Mouse (Mus musculus): ENCODE results near the gene Cntn5. TPM values are rescaled to one million over a fixed set of nuclear protein-coding genes. Genes with fewer than 3 reads are reported as not detected.
A peak's percentile ranks its signal among the peaks of the same experiment; 100 is the strongest.

Gene Cntn5
- total and polyA plus RNA-seq, 2 experiments from 2014 or later = 17.6 TPM

DNA sequence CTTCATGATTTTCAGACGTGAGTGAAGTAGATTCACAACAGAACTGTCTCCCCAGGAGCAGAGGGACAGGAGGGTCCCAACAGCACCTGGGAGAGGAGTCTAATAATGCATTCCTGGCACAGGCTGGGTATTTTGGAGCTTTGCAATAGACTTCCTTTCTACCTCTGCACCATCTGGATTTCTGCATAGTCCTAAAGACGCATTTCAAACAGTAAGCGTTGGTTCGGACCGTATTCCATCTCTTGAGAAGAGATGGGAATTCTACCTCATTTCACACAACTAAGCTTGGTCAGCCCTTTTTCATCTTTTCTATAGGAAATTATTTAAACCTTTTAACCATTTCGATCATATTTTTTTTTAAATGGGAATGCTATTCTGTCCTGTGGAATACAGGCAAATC is 635.7 kb downstream of the Cntn5 start:
- no peaks in the 10 kb centered on the region for H3K9me3 ChIP-seq (ENCODE audit: low read length)
- H3K4me2 ChIP-seq (ENCODE audit: low read depth, low read length) = no peak overlapping the region
- H3K4me3 ChIP-seq (ENCODE audit: low read length) = no peak overlapping the region
- no peak for DNase-seq (ENCODE audit: low spot score)
- no peaks in the 10 kb centered on the region for H3K36me3 ChIP-seq (ENCODE audit: insufficient read depth, low read length)
- TF ChIP-seq CTCF (IDR thresholded peaks at IDR 0.05; ENCODE audit: low read depth) = no peak
- H3K27ac ChIP-seq = peak overlapping the region; percentile 15; the same call in 1 of the 2 replicates
- WGBS = 49% methylated on average over 6 of the region's 6 CpGs
- no peak for ATAC-seq
- H3K4me1 ChIP-seq (ENCODE audit: insufficient read depth, low read length) = no peaks in the 10 kb centered on the region
- no peaks in the 10 kb centered on the region for H3K27me3 ChIP-seq (ENCODE audit: insufficient read depth, low read length)
- H3K9ac ChIP-seq (replicated peaks; ENCODE audit: low read length) = no peak overlapping the region

DNA sequence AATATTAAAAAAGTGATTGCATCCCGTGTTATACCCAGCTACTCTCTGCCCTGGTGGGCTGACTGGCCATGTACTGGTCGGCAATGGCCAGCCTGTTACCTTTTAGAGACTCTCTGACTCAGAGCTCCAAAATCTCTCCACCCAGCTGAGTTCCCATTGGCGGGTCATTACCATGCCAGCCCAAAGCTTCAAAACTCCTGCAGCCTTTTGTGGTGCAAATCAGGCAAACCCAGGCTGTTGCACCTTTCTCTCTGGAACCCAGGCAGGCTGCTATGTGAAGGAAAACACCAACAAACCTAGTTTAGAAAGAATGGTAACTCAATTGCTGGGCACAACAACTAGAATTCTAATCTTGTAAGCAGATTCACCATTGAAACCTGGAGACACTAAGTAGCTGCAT is 639.0 kb downstream of the Cntn5 start:
- 43% methylated on average over 3 of the region's 3 CpGs for WGBS
- no peaks in the 10 kb centered on the region for H3K4me1 ChIP-seq (ENCODE audit: insufficient read depth, low read length)
- no peak overlapping the region for H3K4me2 ChIP-seq (ENCODE audit: low read depth, low read length)
- no peaks in the 10 kb centered on the region for H3K36me3 ChIP-seq (ENCODE audit: insufficient read depth, low read length)
- DNase-seq (ENCODE audit: low spot score) = no peak
- no peak overlapping the region for H3K27ac ChIP-seq
- ATAC-seq = no peak
- no peak overlapping the region for H3K9ac ChIP-seq (replicated peaks; ENCODE audit: low read length)
- no peak overlapping the region for H3K4me3 ChIP-seq (ENCODE audit: low read length)
- H3K27me3 ChIP-seq (ENCODE audit: insufficient read depth, low read length) = no peaks in the 10 kb centered on the region
- no peaks in the 10 kb centered on the region for H3K9me3 ChIP-seq (ENCODE audit: low read length)
- TF ChIP-seq CTCF (IDR thresholded peaks at IDR 0.05; ENCODE audit: low read depth) = no peak

DNA sequence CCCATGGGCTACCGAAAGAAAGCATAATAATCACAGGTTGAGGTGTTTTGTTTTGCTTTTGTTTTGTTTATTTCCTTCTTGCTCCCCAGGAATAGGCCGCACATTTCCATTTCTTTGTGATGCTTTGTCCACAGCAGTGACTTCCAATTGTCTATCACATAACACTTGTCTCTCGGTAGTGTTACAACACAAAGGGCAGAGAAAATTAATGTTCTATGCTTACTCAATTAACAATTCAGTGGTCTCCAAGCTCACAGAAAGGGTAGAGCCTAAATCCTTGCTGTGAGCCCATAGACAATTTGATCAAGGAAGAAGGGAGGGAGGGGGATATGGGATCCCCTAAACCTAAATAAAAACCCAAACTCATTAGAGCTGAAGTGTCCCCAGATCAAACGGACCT is 671.2 kb downstream of the Cntn5 start:
- Histone ChIP-seq H3K36me3 (ENCODE audit: insufficient read depth, low read length) (no peaks in the 10 kb centered on the region), H3K27ac (no peak overlapping the region), H3K9ac (replicated peaks; ENCODE audit: low read length) (no peak overlapping the region), H3K27me3 (ENCODE audit: insufficient read depth, low read length) (no peaks in the 10 kb centered on the region), H3K4me3 (ENCODE audit: low read length) (no peak overlapping the region), H3K4me1 (ENCODE audit: insufficient read depth, low read length) (no peaks in the 10 kb centered on the region), H3K9me3 (ENCODE audit: low read length) (peaks cover 5% of the 10 kb centered on the region), H3K4me2 (ENCODE audit: low read depth, low read length) (no peak overlapping the region)
- 35% methylated on average over 4 of the region's 4 CpGs for WGBS
- ATAC-seq = no peak
- DNase-seq (ENCODE audit: low spot score) = no peak
- TF ChIP-seq CTCF (IDR thresholded peaks at IDR 0.05; ENCODE audit: low read depth) = no peak

- Histone ChIP-seq H3K9ac (replicated peaks; ENCODE audit: low read length) (no peak overlapping the region), H3K4me3 (ENCODE audit: low read length) (no peak overlapping the region), H3K9me3 (ENCODE audit: low read length) (no peaks in the 10 kb centered on the region), H3K4me1 (ENCODE audit: insufficient read depth, low read length) (no peaks in the 10 kb centered on the region), H3K27me3 (ENCODE audit: insufficient read depth, low read length) (no peaks in the 10 kb centered on the region), H3K4me2 (ENCODE audit: low read depth, low read length) (no peak overlapping the region), H3K36me3 (ENCODE audit: insufficient read depth, low read length) (no peaks in the 10 kb centered on the region), H3K27ac (no peak overlapping the region)
- ATAC-seq = no peak
- no peak for TF ChIP-seq CTCF (IDR thresholded peaks at IDR 0.05; ENCODE audit: low read depth)
- WGBS = 48% methylated on average over 1 of the region's 1 CpGs
- DNase-seq (ENCODE audit: low spot score) = no peak
Measured at GRCm38 (mm10) chr9:10232066-10232465, 672.5 kb downstream of the Cntn5 start.

- TF ChIP-seq CTCF (IDR thresholded peaks at IDR 0.05; ENCODE audit: low read depth) = no peak
Measured at GRCm38 (mm10) chr9:10230973-10231372, 673.6 kb downstream of the Cntn5 start.

DNA sequence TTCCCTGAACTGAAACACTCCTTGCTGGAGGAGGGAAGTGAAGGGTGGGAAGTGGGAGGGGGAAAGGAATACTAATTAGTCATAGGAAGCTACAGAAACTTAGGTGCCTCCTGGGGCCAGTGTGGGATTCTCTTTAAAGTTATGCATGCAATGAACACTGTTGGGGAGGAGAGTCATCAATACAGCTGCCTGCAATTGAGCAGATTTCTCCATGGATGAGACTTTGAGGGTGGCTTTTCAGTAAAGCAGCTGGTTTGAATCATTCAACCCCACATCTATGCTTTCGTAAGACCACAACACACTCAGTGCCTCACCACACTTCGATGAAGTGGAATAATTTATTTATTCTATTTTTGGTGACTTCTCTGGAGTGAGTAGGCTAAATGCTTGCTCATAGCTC is 674.9 kb downstream of the Cntn5 start:
- Histone ChIP-seq H3K4me3 (ENCODE audit: low read length) (no peak overlapping the region), H3K9me3 (ENCODE audit: low read length) (no peaks in the 10 kb centered on the region), H3K27me3 (ENCODE audit: insufficient read depth, low read length) (no peaks in the 10 kb centered on the region), H3K9ac (replicated peaks; ENCODE audit: low read length) (no peak overlapping the region), H3K4me2 (ENCODE audit: low read depth, low read length) (no peak overlapping the region), H3K4me1 (ENCODE audit: insufficient read depth, low read length) (no peaks in the 10 kb centered on the region), H3K36me3 (ENCODE audit: insufficient read depth, low read length) (no peaks in the 10 kb centered on the region), H3K27ac (no peak overlapping the region)
- DNase-seq (ENCODE audit: low spot score) = no peak
- no peak for TF ChIP-seq CTCF (IDR thresholded peaks at IDR 0.05; ENCODE audit: low read depth)
- no peak for ATAC-seq
- WGBS = 41% methylated on average over 2 of the region's 2 CpGs

More at GRCm38 (mm10) chr9:10230973-10231372, 673.6 kb downstream of the Cntn5 start:
- no peak overlapping the region for H3K4me3 ChIP-seq (ENCODE audit: low read length)
- no peaks in the 10 kb centered on the region for H3K4me1 ChIP-seq (ENCODE audit: insufficient read depth, low read length)
- H3K9me3 ChIP-seq (ENCODE audit: low read length) = no peaks in the 10 kb centered on the region
- no peak for DNase-seq (ENCODE audit: low spot score)
- no peak overlapping the region for H3K27ac ChIP-seq
- no peaks in the 10 kb centered on the region for H3K36me3 ChIP-seq (ENCODE audit: insufficient read depth, low read length)
- H3K9ac ChIP-seq (replicated peaks; ENCODE audit: low read length) = no peak overlapping the region
- no peak for ATAC-seq
- H3K4me2 ChIP-seq (ENCODE audit: low read depth, low read length) = no peak overlapping the region
- H3K27me3 ChIP-seq (ENCODE audit: insufficient read depth, low read length) = no peaks in the 10 kb centered on the region

DNA sequence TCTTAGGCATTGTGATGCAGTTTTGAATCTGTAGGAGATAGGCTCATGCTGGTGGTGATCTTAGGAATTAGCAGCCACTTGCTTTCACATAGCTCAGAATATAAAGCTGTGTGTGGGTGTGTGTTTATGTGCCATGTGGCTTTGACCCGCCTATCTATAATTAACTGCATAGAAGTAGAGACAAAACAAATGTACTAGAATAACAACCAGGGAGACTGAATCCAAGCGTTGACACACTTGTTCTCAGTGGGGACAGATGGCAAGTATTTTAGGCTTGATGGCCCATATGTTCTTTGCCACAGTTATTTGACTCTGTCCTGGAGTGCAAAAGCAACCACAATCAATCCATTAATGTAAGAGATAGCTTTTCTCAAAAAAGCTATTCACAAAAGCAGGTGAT is 678.6 kb downstream of the Cntn5 start:
- WGBS = 39% methylated on average over 2 of the region's 2 CpGs
- DNase-seq (ENCODE audit: low spot score) = peak; percentile 45

More for the DNA sequence above, 678.6 kb downstream of the Cntn5 start:
- peak; percentile 56; the same call in 1 of the 2 replicates for ATAC-seq
- Histone ChIP-seq H3K27me3 (ENCODE audit: insufficient read depth, low read length) (no peaks in the 10 kb centered on the region), H3K27ac (no peak overlapping the region), H3K4me3 (ENCODE audit: low read length) (no peak overlapping the region), H3K4me1 (ENCODE audit: insufficient read depth, low read length) (no peaks in the 10 kb centered on the region), H3K36me3 (ENCODE audit: insufficient read depth, low read length) (no peaks in the 10 kb centered on the region), H3K4me2 (ENCODE audit: low read depth, low read length) (no peak overlapping the region), H3K9me3 (ENCODE audit: low read length) (no peaks in the 10 kb centered on the region), H3K9ac (replicated peaks; ENCODE audit: low read length) (no peak overlapping the region)
- no peak for TF ChIP-seq CTCF (IDR thresholded peaks at IDR 0.05; ENCODE audit: low read depth)
